Mouse (Mus musculus) spleen, adult 2 months (tissue): ENCODE measurements at regions not wholly inside any gene's neighbourhood (a gene's known extent, or its start where the extent isn't known, plus 50 kb on each side); places are given as distances from the start of the nearest gene placed in this dataset.

Experiments used
- DNase-seq, 2 experiments: peaks; one replicate each; pipeline versions ENCODE4 v3.0.0 to v3.0.0-alpha.2; 2012 to 2021; ENCODE audit warnings: low spot score in 2 of 2, low read depth in 1 of 2
- H3K27ac ChIP-seq: fragments of 200-500 bp; 2 replicates; pipeline ENCODE4 v1.5.1; 2012; ENCODE audit warnings: low read length, inconsistent platforms; ENCODE audit not compliant: insufficient read depth
- H3K27me3 ChIP-seq: fragments of 200-500 bp; 2 replicates; pipeline ENCODE4 v1.6.1; 2012; ENCODE audit warnings: mild to moderate bottlenecking, moderate library complexity, low read length, inconsistent platforms; ENCODE audit not compliant: control insufficient read depth, insufficient read depth
- H3K36me3 ChIP-seq: fragments of 200-500 bp; 2 replicates; pipeline ENCODE4 v1.6.1; 2012; ENCODE audit warnings: mild to moderate bottlenecking, low read length, inconsistent platforms; ENCODE audit not compliant: control insufficient read depth, insufficient read depth
- H3K4me1 ChIP-seq: fragments of 200-500 bp; 2 replicates; pipeline ENCODE4 v1.6.1; 2011; ENCODE audit warnings: inconsistent platforms; ENCODE audit not compliant: control insufficient read depth, insufficient read depth, insufficient read length
- H3K4me3 ChIP-seq: fragments of 200-500 bp; 2 replicates; pipeline ENCODE4 v1.5.1; 2011; ENCODE audit warnings: mild to moderate bottlenecking, inconsistent platforms; ENCODE audit not compliant: insufficient read depth, insufficient read length; ENCODE audit errors: extremely low read depth
- CTCF ChIP-seq: fragments of 200-500 bp; IDR thresholded peaks from 2 replicates; pipeline ENCODE4 v1.5.1; 2011; ENCODE audit warnings: mild to moderate bottlenecking, inconsistent platforms; ENCODE audit not compliant: insufficient read depth, insufficient read length, insufficient replicate concordance; ENCODE audit errors: extremely low read depth
- POLR2A ChIP-seq: fragments of 200-500 bp; IDR thresholded peaks from 2 replicates; pipeline ENCODE4 v1.6.1; 2011; ENCODE audit warnings: low read depth, low read length, inconsistent platforms
- WGBS: fragments of 180-500 bp; shearing (Covaris S2); methylation state at CpG from one replicate; pipeline ENCODE4 v1.1.7; 2018; 5-methylcytosine and 5-hydroxymethylcytosine counted together

- WGBS, result 79% methylated on average over 5 of the region's 5 CpGs
- no peak for DNase-seq
- H3K27ac ChIP-seq, result no peak overlapping the region
- H3K36me3 ChIP-seq, result no peaks in the 10 kb centered on the region
- no peaks in the 10 kb centered on the region for H3K4me1 ChIP-seq
- TF ChIP-seq CTCF, result no peak
- no peak for TF ChIP-seq POLR2A
- no peaks in the 10 kb centered on the region for H3K27me3 ChIP-seq
- no peak overlapping the region for H3K4me3 ChIP-seq
Measured at GRCm38 (mm10) chr4:56207726-56208125, 532.1 kb upstream of the Gm26657 start.

GRCm38 (mm10) chr4:56205069-56205468 is 534.8 kb upstream of the Gm26657 start:
- Histone ChIP-seq H3K27ac (no peak overlapping the region), H3K36me3 (no peaks in the 10 kb centered on the region), H3K4me1 (no peaks in the 10 kb centered on the region), H3K4me3 (no peak overlapping the region), H3K27me3 (no peaks in the 10 kb centered on the region)
- 81% methylated on average over 1 of the region's 1 CpGs for whole genome bisulfite sequencing
- TF ChIP-seq CTCF, result no peak
- TF ChIP-seq POLR2A, result no peak
- DNase-seq, result no peak

GRCm38 (mm10) chr4:56193365-56193764 is 546.5 kb upstream of the Gm26657 start:
- no peak for TF ChIP-seq CTCF
- no peak for TF ChIP-seq POLR2A
- H3K4me1 ChIP-seq, result no peaks in the 10 kb centered on the region
- no peaks in the 10 kb centered on the region for H3K27me3 ChIP-seq
- no peak overlapping the region for H3K27ac ChIP-seq
- 74% methylated on average over 2 of the region's 2 CpGs for WGBS
- no peak for DNase-seq
- H3K36me3 ChIP-seq, result no peaks in the 10 kb centered on the region
- no peak overlapping the region for H3K4me3 ChIP-seq

GRCm38 (mm10) chr4:56192516-56192915 is 547.4 kb upstream of the Gm26657 start:
- Histone ChIP-seq H3K4me1 (no peaks in the 10 kb centered on the region), H3K27ac (no peak overlapping the region), H3K4me3 (no peak overlapping the region), H3K27me3 (no peaks in the 10 kb centered on the region), H3K36me3 (no peaks in the 10 kb centered on the region)
- WGBS, result 91% methylated on average over 5 of the region's 5 CpGs
- DNase-seq, result no peak
- TF ChIP-seq CTCF (no peak), POLR2A (no peak)

GRCm38 (mm10) chr4:56179566-56179965 is 560.3 kb upstream of the Gm26657 start:
- Histone ChIP-seq H3K4me1 (no peaks in the 10 kb centered on the region), H3K36me3 (no peaks in the 10 kb centered on the region), H3K27ac (no peak overlapping the region), H3K27me3 (no peaks in the 10 kb centered on the region), H3K4me3 (no peak overlapping the region)
- 75% methylated on average over 5 of the region's 5 CpGs for WGBS
- TF ChIP-seq CTCF, result no peak
- TF ChIP-seq POLR2A, result no peak
- no peak for DNase-seq

GRCm38 (mm10) chr4:56178844-56179481 is 560.9 kb upstream of the Gm26657 start:
- no peaks in the 10 kb centered on the region for H3K36me3 ChIP-seq
- H3K4me3 ChIP-seq, result no peak overlapping the region
- 83% methylated on average over 9 of the region's 9 CpGs for WGBS
- TF ChIP-seq CTCF, result no peak
- no peak for TF ChIP-seq POLR2A
- no peak for DNase-seq
- H3K27ac ChIP-seq, result no peak overlapping the region
- no peaks in the 10 kb centered on the region for H3K27me3 ChIP-seq
- H3K4me1 ChIP-seq, result no peaks in the 10 kb centered on the region

GRCm38 (mm10) chr4:56161257-56161594 is 578.6 kb upstream of the Gm26657 start:
- H3K4me1 ChIP-seq, result no peaks in the 10 kb centered on the region
- DNase-seq, result no peak

More at GRCm38 (mm10) chr4:56161257-56161594, 578.6 kb upstream of the Gm26657 start:
- no peak overlapping the region for H3K4me3 ChIP-seq
- no peaks in the 10 kb centered on the region for H3K27me3 ChIP-seq
- TF ChIP-seq POLR2A (no peak), CTCF (no peak)
- WGBS, result 89% methylated on average over 3 of the region's 3 CpGs
- H3K36me3 ChIP-seq, result no peaks in the 10 kb centered on the region
- no peak overlapping the region for H3K27ac ChIP-seq
